Mouse (Mus musculus): ENCODE data around the gene Apom. TPM values are rescaled to one million over a fixed set of nuclear protein-coding genes. Genes with fewer than 3 reads are reported as not detected.

Apom gene
- not detected for total RNA-seq (2023)

DNA sequence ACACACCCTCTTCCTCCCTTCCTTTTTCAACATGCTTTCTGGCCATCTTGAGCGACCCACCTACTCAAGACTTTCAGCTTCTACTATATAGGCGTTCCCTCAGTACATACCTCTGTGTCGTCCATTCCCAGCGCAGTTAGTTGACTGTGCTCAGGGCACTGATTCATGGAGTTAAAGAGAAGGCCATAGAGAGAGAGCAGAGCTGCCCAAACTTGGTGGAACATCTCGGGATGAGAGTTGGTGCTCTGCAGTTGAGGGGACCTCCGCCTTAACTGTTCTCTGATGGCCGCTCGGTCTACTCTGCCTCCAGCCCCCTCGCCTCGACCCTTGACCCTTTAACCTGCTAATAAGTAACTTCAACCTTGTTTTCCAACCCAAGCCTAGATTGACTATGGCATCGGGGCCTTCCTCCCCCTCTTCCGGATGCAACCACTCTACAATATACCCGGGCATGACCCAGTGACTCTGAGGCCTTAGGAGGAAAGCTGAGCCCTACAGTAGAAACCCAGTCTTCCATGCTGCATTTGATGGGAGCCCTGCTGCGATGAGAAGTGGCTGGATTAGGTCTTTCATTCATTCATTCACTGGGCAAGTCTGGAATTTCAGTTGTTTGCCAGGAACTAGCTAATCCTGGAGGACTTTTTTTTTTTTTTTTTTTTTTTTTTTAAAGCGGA is at the start of gene Apom:
Apom (minus strand) TSS at position 551 of the 674 bp plus-strand sequence.

DNA sequence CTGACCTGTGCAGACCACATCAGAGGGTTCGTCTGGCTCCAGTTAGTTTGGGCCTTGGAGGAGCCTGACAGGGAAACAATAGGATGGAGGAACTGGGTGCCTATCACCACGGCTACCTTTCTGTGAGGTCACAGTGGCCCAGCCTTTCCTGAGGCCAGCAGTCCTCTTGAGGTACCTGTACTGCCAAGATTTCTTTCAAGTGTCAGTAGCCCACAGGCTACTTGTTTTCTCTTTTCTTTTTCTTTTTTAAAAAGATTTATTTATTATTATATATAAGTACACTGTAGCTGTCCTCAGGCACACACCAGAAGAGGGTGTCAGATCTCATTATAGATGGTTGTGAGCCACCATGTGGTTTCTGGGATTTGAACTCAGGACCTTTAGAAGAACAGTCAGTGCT is 44.1 kb upstream of the Apom start, which contains the start of gene Aif1:
Aif1 (minus strand) TSS at position 101 of the 400 bp plus-strand sequence.

DNA sequence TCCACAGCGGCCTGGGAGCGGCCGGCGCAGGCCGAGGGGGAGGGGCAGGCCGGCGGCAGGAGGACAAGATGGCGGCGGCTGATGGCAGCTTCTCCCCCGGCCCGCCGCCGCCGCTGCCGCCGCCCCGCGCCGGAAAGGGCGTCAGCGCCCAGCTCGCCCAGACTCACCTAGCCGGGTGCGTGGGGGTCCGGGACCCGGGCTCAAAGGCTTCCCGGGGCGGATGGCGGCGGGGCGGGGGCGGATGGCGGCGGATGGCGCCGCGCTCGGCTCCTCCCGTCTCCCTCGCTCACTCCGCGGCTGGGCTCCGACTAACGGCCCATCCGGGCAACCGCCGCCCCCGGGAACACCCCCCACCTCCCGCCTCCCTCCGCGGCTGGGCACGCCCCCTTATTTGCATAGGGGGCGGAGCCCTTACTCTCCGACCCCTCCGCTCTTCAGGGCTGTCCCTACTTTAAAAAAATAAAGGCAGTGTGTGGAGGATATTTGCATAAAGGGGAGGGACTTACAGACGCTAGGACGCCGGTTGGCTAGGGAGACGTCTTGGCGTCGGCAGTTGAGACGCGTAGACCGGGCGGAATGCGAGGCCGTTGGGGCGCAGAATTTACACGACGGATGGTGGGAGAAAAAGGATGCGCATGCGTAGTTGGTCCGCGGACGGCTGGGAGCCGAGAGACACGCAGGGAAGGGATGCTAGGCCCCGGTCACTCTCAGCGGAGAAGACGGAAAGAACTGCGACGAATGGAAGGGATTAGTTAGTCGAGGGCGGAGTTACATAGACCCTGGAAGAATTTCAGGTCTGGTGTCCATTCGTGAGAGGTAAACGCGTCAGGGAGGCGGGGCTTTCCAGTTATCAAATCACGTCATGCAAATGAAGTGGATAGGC is 33.0 kb upstream of the Apom start, which contains the start of gene Prrc2a:
Prrc2a (minus strand) TSS at position 330 of the 883 bp plus-strand sequence.

DNA sequence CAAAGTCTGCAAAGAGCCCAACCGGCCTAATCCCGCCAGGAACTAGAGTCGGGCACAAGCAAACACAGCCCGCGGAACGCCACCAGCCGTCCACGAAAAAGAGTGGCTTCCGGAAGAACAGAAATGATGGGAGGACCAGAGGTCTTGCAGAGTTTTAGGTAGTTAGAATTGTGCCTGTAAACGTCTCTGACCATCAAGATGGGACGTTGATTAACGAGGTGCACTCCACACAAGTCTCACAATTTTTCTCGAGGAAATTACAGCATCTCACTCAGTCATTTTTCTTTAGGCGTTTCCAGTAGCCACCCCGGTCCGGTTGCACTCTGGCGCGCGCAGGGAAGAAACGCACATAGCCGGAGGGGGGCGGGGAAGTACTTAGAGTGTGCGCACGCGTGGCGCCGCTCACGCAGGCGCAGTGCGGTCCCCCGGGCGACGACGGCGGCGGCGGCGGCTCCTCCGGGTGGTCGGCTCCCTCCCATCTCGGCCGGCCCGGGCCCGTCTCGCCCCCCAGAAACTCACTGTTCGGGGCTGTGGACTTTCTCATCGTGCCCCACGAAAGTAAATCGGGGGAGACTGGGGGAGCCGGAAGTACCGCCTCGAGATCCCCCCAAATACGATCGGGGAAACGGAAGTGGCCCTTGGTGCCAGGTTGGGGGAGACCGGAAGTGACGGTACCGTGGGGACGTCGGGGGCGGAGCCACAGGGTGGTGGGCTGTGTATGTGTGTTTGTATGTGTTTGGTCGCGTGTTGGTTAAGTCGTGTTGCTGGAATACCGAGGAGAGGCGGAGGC is 3.1 kb upstream of the Apom start, which contains the start of gene Bag6:
Bag6 (plus strand) TSS at position 378 of the 790 bp plus-strand sequence.

DNA sequence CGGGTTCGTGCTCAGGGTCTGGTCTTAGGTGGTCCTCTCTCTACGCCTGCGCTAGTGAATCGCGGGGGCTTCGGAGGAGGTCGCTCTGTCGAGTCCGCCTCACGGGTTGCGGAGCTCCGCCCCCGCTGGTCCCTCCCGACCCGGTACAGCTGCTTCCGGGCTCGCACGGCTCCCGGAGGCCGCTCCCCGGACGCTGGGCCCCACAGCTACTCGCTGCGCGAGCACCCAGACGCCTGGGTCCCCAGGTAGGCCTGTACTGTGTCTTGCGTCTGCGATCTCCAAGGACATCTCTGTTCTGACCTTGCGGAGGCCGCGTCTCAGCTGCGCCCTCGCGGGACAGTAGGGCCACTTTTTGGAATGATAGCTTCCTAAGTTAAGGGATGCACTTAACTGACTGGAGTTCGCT is 5.6 kb downstream of the Apom start, which contains the start of gene D17H6S53E:
D17H6S53E (plus strand) TSS at position 168 of the 406 bp plus-strand sequence.

DNA sequence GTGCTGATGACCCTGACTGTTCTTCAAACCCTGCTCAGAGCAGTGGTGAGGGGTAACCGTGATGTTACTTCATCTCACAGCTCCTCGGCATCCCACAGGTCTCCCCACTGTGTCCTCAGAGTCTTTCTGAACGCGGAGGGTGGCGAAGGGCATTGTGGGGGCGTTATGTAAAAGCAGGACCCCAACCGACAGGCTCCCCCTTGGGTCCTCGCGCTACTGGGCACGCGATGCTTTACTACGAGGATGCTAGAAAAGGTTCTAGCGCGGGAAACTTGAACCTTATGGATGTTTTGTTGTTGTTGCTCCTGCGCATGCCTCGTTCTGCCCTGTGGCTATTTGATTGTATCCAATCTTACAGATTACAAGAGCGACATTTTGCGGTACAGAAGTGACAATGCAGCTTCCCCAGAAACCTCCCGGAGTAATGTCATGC is 10.0 kb downstream of the Apom start, which contains the start of gene Csnk2b:
Csnk2b (minus strand) TSS at position 183 of the 433 bp plus-strand sequence.

DNA sequence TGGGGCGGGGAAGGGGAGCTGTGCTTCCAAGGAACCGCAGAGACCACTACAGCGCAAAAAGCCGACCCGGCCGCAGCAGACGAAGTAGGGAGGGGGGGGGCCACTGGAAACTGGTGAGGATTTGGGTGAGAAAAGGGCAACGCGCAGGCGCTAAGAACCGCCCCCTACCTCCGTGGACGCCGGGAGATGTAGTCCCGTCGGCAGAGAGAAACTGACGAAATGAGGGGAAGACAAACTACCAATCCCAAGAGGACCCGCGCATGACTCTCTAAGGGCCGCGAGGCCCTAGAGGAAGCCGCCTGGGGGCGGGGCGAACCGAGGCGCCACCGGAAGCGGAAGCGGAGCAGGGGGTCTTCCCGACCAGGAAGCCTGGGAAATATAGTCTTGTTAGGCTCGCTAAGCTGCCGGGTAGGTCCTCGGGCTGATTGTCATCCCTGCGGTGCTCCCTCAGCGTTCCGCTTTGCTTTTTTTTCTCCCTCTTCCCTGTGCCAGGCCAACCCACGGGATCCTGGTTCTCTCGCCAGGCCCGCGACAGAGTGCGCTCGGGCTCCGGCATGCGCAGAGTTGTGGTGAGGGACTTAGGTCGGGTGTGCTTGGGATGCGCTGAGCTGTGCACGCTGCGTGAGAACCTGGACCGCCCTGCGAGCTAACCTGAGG is 10.6 kb downstream of the Apom start, which contains the start of gene Gpank1:
Gpank1 (plus strand) TSS at position 313 of the 657 bp plus-strand sequence.

DNA sequence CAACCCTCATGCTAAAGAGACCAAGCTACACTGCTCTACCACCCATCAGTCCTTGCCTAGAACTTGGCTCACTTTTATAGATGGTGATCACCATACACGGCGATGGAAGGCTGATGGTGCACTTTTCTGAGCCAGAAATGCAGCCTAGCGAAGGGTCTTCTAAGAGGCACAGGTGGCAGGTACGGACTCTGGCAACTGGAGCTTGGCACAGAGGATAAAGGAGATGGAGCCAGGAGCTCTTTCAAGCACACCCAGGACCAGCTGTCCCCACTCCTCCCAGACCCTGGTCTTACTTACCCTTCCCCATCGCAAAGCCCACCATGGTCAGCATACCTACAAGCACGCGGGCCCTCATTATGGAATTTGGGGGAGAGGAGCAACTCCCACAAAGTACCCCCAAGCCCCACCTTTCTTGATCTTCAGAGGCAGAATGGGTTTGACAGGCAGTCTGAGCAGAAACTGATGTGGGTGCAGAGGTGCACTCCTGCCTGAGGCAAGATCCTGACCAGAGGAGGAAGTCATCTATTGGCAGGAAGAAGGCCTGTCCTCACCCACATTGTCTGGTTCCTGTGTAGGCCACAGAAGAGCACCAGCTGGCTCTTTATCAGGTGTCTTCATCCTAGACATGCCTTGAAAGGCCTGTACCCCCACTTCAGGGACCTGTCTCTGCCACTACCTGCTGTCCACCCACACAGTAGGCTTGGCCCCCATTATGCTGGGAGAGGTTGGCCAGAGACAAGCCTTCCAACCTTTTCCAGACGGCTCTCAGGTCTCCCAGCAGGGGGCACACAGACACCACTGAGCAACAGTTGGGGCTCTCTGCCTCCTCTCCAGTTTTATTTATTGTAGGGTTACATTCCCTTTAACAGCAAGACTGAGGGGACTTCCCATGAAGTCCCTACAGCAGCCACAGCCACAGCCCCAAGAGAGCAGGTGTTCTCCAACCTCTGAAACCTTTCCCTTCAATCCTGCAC is 16.5 kb downstream of the Apom start, which contains the start of gene Ly6g5b:
Ly6g5b (minus strand) TSS at position 383 of the 974 bp plus-strand sequence.

DNA sequence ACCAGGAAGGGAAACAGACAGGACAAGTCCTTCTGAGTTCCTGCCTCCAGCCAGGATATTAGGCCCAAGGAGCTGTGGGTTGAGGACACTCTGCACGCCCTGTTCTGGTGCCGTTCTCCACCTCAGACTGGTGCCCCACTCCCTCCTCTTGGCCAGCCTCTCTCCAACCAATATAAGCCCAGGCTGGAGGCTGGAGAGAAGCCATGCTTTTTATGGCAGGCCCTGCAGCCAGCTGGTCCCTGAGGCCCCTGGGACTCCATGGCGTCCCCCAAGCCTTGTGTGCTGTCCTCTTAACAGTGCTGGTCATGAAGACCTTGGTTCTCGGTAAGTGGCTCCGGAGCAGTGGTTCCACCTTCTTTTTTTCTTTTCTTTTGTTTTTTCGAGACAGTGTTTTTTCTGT is 23.8 kb downstream of the Apom start, which contains the start of gene Ly6g5c:
Ly6g5c (plus strand) TSS at position 183 of the 400 bp plus-strand sequence.

DNA sequence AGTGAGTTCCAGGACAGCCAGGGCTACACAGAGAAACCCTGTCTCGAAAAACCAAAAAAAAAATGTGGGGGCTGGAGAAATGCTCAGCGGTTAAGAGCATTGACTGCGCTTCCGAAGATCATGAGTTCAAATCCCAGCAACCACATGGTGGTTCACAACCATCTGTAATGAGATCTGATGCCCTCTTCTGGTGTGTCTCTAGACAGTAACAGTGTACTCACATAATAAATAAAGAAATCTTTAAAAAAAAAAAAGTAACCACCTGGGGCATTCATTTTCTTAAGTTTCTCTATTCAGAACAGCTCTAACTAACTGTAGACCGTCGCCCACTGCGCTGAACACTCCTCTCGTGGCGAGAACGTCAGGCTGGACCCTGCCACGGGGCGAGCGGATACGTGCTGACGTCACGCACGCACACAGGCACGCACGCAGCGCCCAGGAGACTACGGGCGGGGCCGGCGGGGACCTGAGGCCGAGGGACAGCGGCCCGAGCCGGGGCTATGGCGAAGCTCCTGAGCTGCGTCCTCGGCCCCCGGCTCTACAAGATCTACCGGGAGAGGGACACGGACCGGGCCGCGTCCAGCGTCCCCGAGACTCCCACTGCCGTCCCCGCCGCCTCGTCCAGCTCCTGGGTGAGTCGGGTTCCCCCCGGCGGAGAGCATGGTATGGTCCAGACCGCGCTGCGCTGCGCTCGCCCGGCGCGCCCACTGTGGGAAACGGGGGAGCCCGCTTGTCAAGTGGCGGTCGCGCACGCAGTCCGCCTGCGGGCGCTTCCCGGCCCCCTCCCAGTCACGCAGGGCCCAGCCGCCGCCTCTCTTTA is 42.8 kb downstream of the Apom start, which contains the start of gene Abhd16a:
Abhd16a (plus strand) TSS at position 439 of the 820 bp plus-strand sequence.

DNA sequence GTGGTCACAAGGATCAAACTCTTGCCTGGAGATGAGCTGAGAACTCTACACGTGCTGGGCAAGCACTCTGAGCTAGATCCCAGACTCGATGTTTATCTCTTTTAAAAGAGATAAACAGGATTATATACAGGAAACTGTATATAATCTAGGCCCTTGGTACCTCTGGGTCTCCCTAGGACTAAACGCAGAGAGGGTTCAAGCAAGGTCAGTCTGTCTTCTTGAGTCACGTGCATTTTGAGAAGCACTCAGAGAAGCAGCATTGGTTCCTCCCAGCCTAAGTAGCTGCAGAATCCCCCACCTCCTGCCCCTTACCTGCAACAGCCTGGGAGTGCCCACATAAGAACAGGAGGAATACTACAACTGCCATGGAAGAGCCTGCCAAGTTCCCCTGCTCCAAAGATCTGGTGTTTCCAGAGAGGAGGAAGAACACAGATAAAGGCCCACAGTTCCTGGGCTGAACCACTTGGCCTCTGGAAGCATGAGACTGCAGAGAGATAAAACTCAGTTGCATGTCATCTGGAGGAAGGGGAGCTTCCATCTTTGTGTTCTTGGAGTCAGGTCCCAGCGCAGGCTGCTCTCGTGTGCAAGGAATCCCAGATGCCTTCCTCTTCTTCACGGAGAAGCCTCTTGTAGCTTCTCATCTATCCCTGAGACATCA is 46.5 kb downstream of the Apom start, which contains the start of gene Ly6g6f:
Ly6g6f (minus strand) TSS at position 403 of the 658 bp plus-strand sequence.

Other genes starting within 250 kb of the Apom start
- 1 to 10 TPM in 1 of 2 experiments, under 1 TPM in 1; 0.22 to 1.6 TPM for gene C2, start 233.8 kb downstream of the Apom start, total RNA-seq (2023)
- gene Ehmt2, start 233.6 kb downstream of the Apom start, total RNA-seq (2023): 10 to 100 TPM; 58.0 to 71.6 TPM
- gene Slc44a4, start 217.6 kb downstream of the Apom start, total RNA-seq (2023): under 1 TPM in 1 of 2 experiments, not detected in 1; 0.24 TPM
- gene Neu1, start 200.8 kb downstream of the Apom start, total RNA-seq (2023): 10 to 100 TPM; 71.5 to 75.3 TPM
- gene Hspa1b, start 172.8 kb downstream of the Apom start, total RNA-seq (2023): 10 to 100 TPM in 1 of 2 experiments, 1 to 10 TPM in 1; 6.4 to 28.6 TPM
- gene Gm20481, start 162.1 kb downstream of the Apom start, total RNA-seq (2023): not detected
- gene Hspa1a, start 159.9 kb downstream of the Apom start, total RNA-seq (2023): 10 to 100 TPM; 14.6 to 41.1 TPM
- gene Hspa1l, start 159.3 kb downstream of the Apom start, total RNA-seq (2023): not detected
- 10 to 100 TPM; 29.9 to 39.2 TPM for gene Lsm2, start 150.2 kb downstream of the Apom start, total RNA-seq (2023)
- gene Vars, start 131.1 kb downstream of the Apom start, total RNA-seq (2023): 10 to 100 TPM; 61.3 to 70.3 TPM
- not detected for gene Vwa7, start 115.5 kb downstream of the Apom start, total RNA-seq (2023)
- gene Sapcd1, start 104.0 kb downstream of the Apom start, total RNA-seq (2023): under 1 TPM; 0.82 to 0.84 TPM
- gene Msh5, start 85.3 kb downstream of the Apom start, total RNA-seq (2023): 1 to 10 TPM; 6.7 to 8.8 TPM
- gene Clic1, start 82.1 kb downstream of the Apom start, total RNA-seq (2023): 100 to 1,000 TPM; 271 to 302 TPM
- gene Ddah2, start 73.0 kb downstream of the Apom start, total RNA-seq (2023): 1 to 10 TPM; 3.4 to 4.6 TPM
- not detected for gene Ly6g6c, start 66.7 kb downstream of the Apom start, total RNA-seq (2023)
- under 1 TPM; 0.64 to 0.93 TPM for gene Mpig6b, start 65.9 kb downstream of the Apom start, total RNA-seq (2023)
- gene Ly6g6e, start 55.1 kb downstream of the Apom start, total RNA-seq (2023): not detected
- gene Ly6g6d, start 54.0 kb downstream of the Apom start, total RNA-seq (2023): not detected
- gene Ly6g6f, start 46.4 kb downstream of the Apom start, total RNA-seq (2023): under 1 TPM; 0.31 to 0.55 TPM
- 10 to 100 TPM; 48.8 to 54.6 TPM for gene Abhd16a, start 42.8 kb downstream of the Apom start, total RNA-seq (2023)
- gene Ly6g5c, start 23.8 kb downstream of the Apom start, total RNA-seq (2023): not detected
- 10 to 100 TPM; 15.2 to 16.0 TPM for gene Ly6g5b, start 16.6 kb downstream of the Apom start, total RNA-seq (2023)
- gene Gpank1, start 10.6 kb downstream of the Apom start, total RNA-seq (2023): 10 to 100 TPM; 25.6 to 26.4 TPM
- gene Csnk2b, start 10.0 kb downstream of the Apom start, total RNA-seq (2023): 100 to 1,000 TPM; 171 to 190 TPM
- 10 to 100 TPM; 17.0 to 23.1 TPM for gene D17H6S53E, start 5.7 kb downstream of the Apom start, total RNA-seq (2023)
- gene Bag6, start 3.1 kb upstream of the Apom start, total RNA-seq (2023): 100 to 1,000 TPM; 245 to 298 TPM
- 100 to 1,000 TPM; 187 TPM for gene Prrc2a, start 32.8 kb upstream of the Apom start, total RNA-seq (2023)
- gene Aif1, start 44.0 kb upstream of the Apom start, total RNA-seq (2023): 10 to 100 TPM; 15.4 to 17.4 TPM
- gene Lst1, start 56.4 kb upstream of the Apom start, total RNA-seq (2023): 100 to 1,000 TPM; 614 to 632 TPM
- 10 to 100 TPM; 89.3 to 97.8 TPM for gene Ltb, start 62.4 kb upstream of the Apom start, total RNA-seq (2023)
- gene Tnf, start 70.0 kb upstream of the Apom start, total RNA-seq (2023): 10 to 100 TPM; 62.5 to 72.6 TPM
- gene Lta, start 73.3 kb upstream of the Apom start, total RNA-seq (2023): under 1 TPM in 1 of 2 experiments, not detected in 1; 0.26 TPM
- gene Gm16181, start 88.8 kb upstream of the Apom start, total RNA-seq (2023): under 1 TPM in 1 of 2 experiments, not detected in 1; 0.75 TPM
- gene Atp6v1g2, start 101.6 kb upstream of the Apom start, total RNA-seq (2023): 1 to 10 TPM; 2.2 to 3.4 TPM
- 10 to 100 TPM; 21.5 to 22.1 TPM for gene Nfkbil1, start 103.7 kb upstream of the Apom start, total RNA-seq (2023)
- gene Ddx39b, start 109.7 kb upstream of the Apom start, total RNA-seq (2023): 100 to 1,000 TPM; 206 to 207 TPM
- 1,000 to 10,000 TPM; 1,338 to 1,458 TPM for gene H2-D1, start 130.7 kb upstream of the Apom start, total RNA-seq (2023)
- gene H2-Q1, start 188.4 kb upstream of the Apom start, total RNA-seq (2023): 1 to 10 TPM; 5.6 to 6.6 TPM
- gene H2-Q2, start 210.2 kb upstream of the Apom start, total RNA-seq (2023): 1 to 10 TPM; 6.4 to 7.1 TPM
- gene H2-Q4, start 247.6 kb upstream of the Apom start, total RNA-seq (2023): 10 to 100 TPM; 62.2 to 73.9 TPM

Data from neutrophil, adult 59 days (primary cell).